Mouse (Mus musculus) olfactory bulb, adult 2 months (tissue): Measurements from ENCODE around the gene Itsn2.

Experiments used
- CTCF ChIP-seq: fragments of 200-500 bp; IDR thresholded peaks from 2 replicates; pipeline ENCODE4 v1.5.1; 2012; ENCODE audit warnings: low read depth, mild to moderate bottlenecking, low read length, moderate library complexity; ENCODE audit not compliant: insufficient read depth
- POLR2A ChIP-seq: fragments of 200-500 bp; IDR thresholded peaks from 2 replicates; pipeline ENCODE4 v1.6.1; 2012; ENCODE audit warnings: mild to moderate bottlenecking, low read depth, low read length, moderate library complexity; ENCODE audit not compliant: insufficient read depth

- no peak for TF ChIP-seq CTCF
- no peak for TF ChIP-seq POLR2A
These were observed 139.9 kb downstream of the Itsn2 start for GRCm38 (mm10) chr12:4732332-4732731.
